ENCODE assay signal across 8 mouse cellular contexts in genomic region chr1:86487908-86488314, GRCm38 (mm10). TPM values are rescaled to one million over a fixed set of nuclear protein-coding genes. Genes with fewer than 3 reads are reported as not detected.
DNase-seq lines count a peak whose midpoint lies in the region; ATAC-seq and TF ChIP-seq lines count a peak whose summit lies in the region.

No protein-coding gene starts in this region.

- peaks cover 3% of the 10 kb centered on the region; the same call in 1 of the 2 replicates for H3K4me1 ChIP-seq in neural tube, embryonic 11.5 days (ENCODE audit: control insufficient read depth, insufficient read depth, low read length)
- H3K4me1 ChIP-seq in erythroblast, embryonic 14.5 days (ENCODE audit: control insufficient read depth), result peaks cover 65% of the 10 kb centered on the region
- H3K4me1 ChIP-seq in limb, embryonic 14.5 days (ENCODE audit: control insufficient read depth, insufficient read depth, low read length), result peaks cover 6% of the 10 kb centered on the region
- peaks cover 29% of the 10 kb centered on the region for H3K4me1 ChIP-seq in stomach, embryonic 14.5 days (ENCODE audit: control insufficient read depth, insufficient read depth, low read length)

- H3K9ac ChIP-seq in neural tube, embryonic 11.5 days (ENCODE audit: low read length), result peak overlapping the region; percentile 95
- H3K9ac ChIP-seq in limb, embryonic 14.5 days (ENCODE audit: low read depth, low read length, severe bottlenecking), result peak overlapping the region; percentile 97
- H3K9ac ChIP-seq in stomach, embryonic 14.5 days (replicated peaks; ENCODE audit: low read depth, low read length), result peak overlapping the region; percentile 93

- no peak for TF ChIP-seq POLR2A in limb, embryonic 14.5 days (IDR thresholded peaks at IDR 0.05; ENCODE audit: borderline replicate concordance, extremely low read depth, insufficient read depth, insufficient read length)

- H3K4me3 ChIP-seq in neural tube, embryonic 11.5 days (ENCODE audit: low read depth, low read length), result peak overlapping the region; percentile 53
- H3K4me3 ChIP-seq in erythroblast, embryonic 14.5 days (replicated peaks), result peak overlapping the region; percentile 100
- peak overlapping the region; percentile 77 for H3K4me3 ChIP-seq in limb, embryonic 14.5 days (replicated peaks; ENCODE audit: low read length)
- H3K4me3 ChIP-seq in stomach, embryonic 14.5 days (ENCODE audit: low read depth, low read length), result peak overlapping the region; percentile 77

- H3K27me3 ChIP-seq in neural tube, embryonic 11.5 days (ENCODE audit: control insufficient read depth, insufficient read depth, low read length), result no peaks in the 10 kb centered on the region
- H3K27me3 ChIP-seq in erythroblast, embryonic 14.5 days (ENCODE audit: control insufficient read depth), result no peaks in the 10 kb centered on the region
- H3K27me3 ChIP-seq in limb, embryonic 14.5 days (ENCODE audit: control insufficient read depth, insufficient read depth, low read length), result no peaks in the 10 kb centered on the region
- no peaks in the 10 kb centered on the region for H3K27me3 ChIP-seq in stomach, embryonic 14.5 days (ENCODE audit: control insufficient read depth, insufficient read depth, low read length)

- WGBS in neural tube, embryonic 11.5 days, result 8% methylated on average over 20 of the region's 20 CpGs
- WGBS in limb, embryonic 14.5 days, result 9% methylated on average over 20 of the region's 20 CpGs
- 8% methylated on average over 20 of the region's 20 CpGs for WGBS in stomach, embryonic 14.5 days

- no peak for DNase-seq in neural tube, embryonic 11.5 days (ENCODE audit: low spot score)
- DNase-seq in neural tube, embryonic 10.5 days (ENCODE audit: extremely low spot score, low spot score), result no peak
- no peak for DNase-seq in limb, embryonic 14.5 days (ENCODE audit: low spot score)
- DNase-seq in urinary bladder, adult 2 months (ENCODE audit: low spot score), result no peak
- DNase-seq in spleen, postnatal 14 days (ENCODE audit: low spot score in 2 of 2), result no peak
- DNase-seq in layer of hippocampus, adult 18-20 months (ENCODE audit: low spot score in 2 of 2), result no peak

- ATAC-seq in neural tube, embryonic 11.5 days (ENCODE audit: insufficient read depth, low FRiP score, low TSS enrichment), result no peak
- no peak; the same call in 1 of the 2 replicates for ATAC-seq in limb, embryonic 14.5 days (ENCODE audit: low FRiP score, low read depth)
- ATAC-seq in stomach, embryonic 14.5 days (ENCODE audit: insufficient number of reproducible peaks, insufficient read depth, low FRiP score, low read depth), result no peak

- no peaks in the 10 kb centered on the region for H3K36me3 ChIP-seq in neural tube, embryonic 11.5 days (ENCODE audit: control insufficient read depth, insufficient read depth, low read length)
- H3K36me3 ChIP-seq in erythroblast, embryonic 14.5 days (ENCODE audit: control insufficient read depth), result peaks cover 4% of the 10 kb centered on the region
- no peaks in the 10 kb centered on the region for H3K36me3 ChIP-seq in limb, embryonic 14.5 days (ENCODE audit: control insufficient read depth, insufficient read depth, low read length)
- no peaks in the 10 kb centered on the region for H3K36me3 ChIP-seq in stomach, embryonic 14.5 days (ENCODE audit: control insufficient read depth, insufficient read depth, low read length)

- peak overlapping the region; percentile 97 for H3K27ac ChIP-seq in neural tube, embryonic 11.5 days (ENCODE audit: low read depth, low read length)
- H3K27ac ChIP-seq in limb, embryonic 14.5 days (replicated peaks; ENCODE audit: low read depth, low read length), result peak overlapping the region; percentile 98
- peak overlapping the region; percentile 98 for H3K27ac ChIP-seq in stomach, embryonic 14.5 days (ENCODE audit: low read length)

- H3K4me2 ChIP-seq in neural tube, embryonic 11.5 days (ENCODE audit: low read depth), result peak overlapping the region; percentile 76
- H3K4me2 ChIP-seq in limb, embryonic 14.5 days (replicated peaks; ENCODE audit: low read depth, low read length, severe bottlenecking), result peak overlapping the region; percentile 88
- peak overlapping the region; percentile 77 for H3K4me2 ChIP-seq in stomach, embryonic 14.5 days (replicated peaks; ENCODE audit: low read depth, low read length)

- H3K9me3 ChIP-seq in neural tube, embryonic 11.5 days (ENCODE audit: control insufficient read depth, low read length), result no peaks in the 10 kb centered on the region
- H3K9me3 ChIP-seq in erythroblast, embryonic 14.5 days (ENCODE audit: control insufficient read depth, low read length), result no peaks in the 10 kb centered on the region
- H3K9me3 ChIP-seq in limb, embryonic 14.5 days (ENCODE audit: control insufficient read depth, low read length), result no peaks in the 10 kb centered on the region
- H3K9me3 ChIP-seq in stomach, embryonic 14.5 days (ENCODE audit: control insufficient read depth, low read depth, low read length), result no peaks in the 10 kb centered on the region

RNA-seq across cellular contexts. Expression of gene Ptma, which starts 38.6 kb away (rescaled TPM):
- 2,926 and 3,268 TPM in 2 replicates for polyA plus RNA-seq in neural tube, embryonic 11.5 days (2014; fragmentation: Nextera tagmentation; extraction: Ambion mirVana)
- polyA plus RNA-seq in erythroblast, embryonic 14.5 days (2012), result 597 and 661 TPM in 2 replicates
- polyA plus RNA-seq in limb, embryonic 14.5 days (2012; rRNA removed), result 1,648 and 3,055 TPM in 2 replicates
- polyA plus RNA-seq in limb, embryonic 14.5 days (2014; fragmentation: Nextera tagmentation; extraction: Ambion mirVana), result 2,429 and 2,674 TPM in 2 replicates
- polyA plus RNA-seq in stomach, embryonic 14.5 days (2014; fragmentation: Nextera tagmentation; extraction: Ambion mirVana), result 2,677 and 2,766 TPM in 2 replicates
- 836 and 1,054 TPM in 2 replicates for polyA plus RNA-seq in urinary bladder, adult 2 months (2012; rRNA removed)
- 100 to 1,000 TPM; 470 to 490 TPM for total RNA-seq in layer of hippocampus, adult 18-20 months (2021)
